Mouse (Mus musculus) spleen, postnatal 4 days (tissue): ENCODE results near the gene Trp53i11.

Source experiments
- DNase-seq, 2 experiments: peaks; one replicate each; pipeline ENCODE4 v3.0.0; 2022; ENCODE audit warnings: low spot score in 2 of 2

Trp53i11 gene

GRCm38 (mm10) chr2:93171929-93172328 is 15.4 kb upstream of the Trp53i11 start:
- no peak for DNase-seq

DNA sequence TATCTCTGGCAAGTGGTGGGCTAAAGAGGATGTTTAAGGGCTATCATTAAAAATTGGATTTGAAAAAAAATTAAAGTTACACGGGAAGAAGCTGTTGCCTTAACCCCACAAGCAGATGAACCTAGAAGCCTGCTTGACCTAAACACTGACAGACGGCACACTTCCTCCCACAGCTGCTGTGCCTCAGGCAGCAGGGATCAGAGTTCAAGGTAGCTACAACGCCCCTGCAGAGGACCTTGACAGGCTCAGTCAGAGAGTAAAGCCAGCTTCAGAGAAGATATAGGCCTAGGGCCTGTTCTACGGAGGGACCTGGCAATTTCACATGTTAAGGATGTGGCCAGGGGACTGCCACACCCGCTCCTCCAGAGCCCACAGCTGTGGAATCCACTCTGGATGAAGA is 14.9 kb upstream of the Trp53i11 start:
- no peak for DNase-seq

DNA sequence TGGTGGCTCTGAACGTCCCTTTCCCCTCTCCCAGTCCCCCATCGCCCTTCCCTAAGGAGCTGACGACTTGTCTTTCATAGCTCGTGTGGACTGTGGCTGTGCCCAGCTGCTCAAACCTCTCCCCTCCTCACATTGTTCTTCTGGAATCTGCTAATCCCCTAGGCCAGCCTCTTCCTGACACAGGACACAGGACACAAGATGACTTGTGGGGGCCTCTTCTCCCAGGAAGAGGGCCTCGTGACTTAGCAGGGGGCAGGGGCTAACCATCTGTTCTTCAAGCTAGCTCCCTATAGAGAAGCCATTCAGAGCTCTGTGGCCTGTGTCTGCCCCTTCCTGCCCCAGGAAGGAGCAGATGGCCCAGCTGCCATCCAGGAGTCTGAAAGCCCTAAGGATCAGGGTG is 13.2 kb upstream of the Trp53i11 start:
- DNase-seq = no peak

DNA sequence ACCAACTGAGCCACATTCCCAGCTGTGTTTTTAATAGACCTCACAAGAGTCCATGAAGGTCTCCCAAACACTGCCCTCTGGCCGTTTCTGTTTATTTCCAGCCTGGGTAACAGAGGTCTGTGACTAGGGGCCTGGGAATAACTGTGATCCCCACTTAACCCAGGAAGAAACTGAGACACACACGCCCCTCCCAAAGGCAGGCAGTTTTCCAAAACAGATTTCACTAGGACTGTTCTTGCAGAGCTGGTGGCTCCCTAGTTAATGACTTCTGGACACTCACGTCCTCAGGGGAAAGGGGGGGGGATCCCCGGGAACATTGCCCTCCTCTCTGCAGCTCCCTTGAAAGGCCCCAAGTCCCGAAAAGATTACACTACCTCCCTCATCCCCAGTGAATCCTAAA is 12.1 kb upstream of the Trp53i11 start:
- no peak for DNase-seq

DNA sequence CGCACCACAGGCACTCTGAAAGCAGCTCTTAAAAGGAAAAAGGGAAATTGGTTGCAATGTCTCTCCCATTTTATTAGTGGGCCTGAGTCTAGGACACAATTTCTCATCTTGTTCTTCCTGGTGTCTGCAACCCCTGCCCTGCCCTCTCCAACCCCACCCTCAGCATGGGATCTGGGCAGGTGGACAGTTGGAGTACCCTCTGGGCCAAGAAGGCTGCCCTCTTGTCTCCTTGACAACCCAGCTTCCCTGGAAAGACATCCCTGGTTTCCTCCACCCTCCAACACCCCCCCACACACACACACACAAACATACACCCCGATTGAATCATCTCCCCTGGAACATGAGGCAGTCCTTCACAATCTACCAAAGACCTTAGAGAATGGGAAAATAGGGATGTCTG is 11.6 kb upstream of the Trp53i11 start:
- no peak for DNase-seq

GRCm38 (mm10) chr2:93176193-93176798 is 11.1 kb upstream of the Trp53i11 start:
- no peak for DNase-seq

- DNase-seq = peak in 1 of 2 experiments; percentile 51
Observed at GRCm38 (mm10) chr2:93176871-93177667, 10.3 kb upstream of the Trp53i11 start.

DNA sequence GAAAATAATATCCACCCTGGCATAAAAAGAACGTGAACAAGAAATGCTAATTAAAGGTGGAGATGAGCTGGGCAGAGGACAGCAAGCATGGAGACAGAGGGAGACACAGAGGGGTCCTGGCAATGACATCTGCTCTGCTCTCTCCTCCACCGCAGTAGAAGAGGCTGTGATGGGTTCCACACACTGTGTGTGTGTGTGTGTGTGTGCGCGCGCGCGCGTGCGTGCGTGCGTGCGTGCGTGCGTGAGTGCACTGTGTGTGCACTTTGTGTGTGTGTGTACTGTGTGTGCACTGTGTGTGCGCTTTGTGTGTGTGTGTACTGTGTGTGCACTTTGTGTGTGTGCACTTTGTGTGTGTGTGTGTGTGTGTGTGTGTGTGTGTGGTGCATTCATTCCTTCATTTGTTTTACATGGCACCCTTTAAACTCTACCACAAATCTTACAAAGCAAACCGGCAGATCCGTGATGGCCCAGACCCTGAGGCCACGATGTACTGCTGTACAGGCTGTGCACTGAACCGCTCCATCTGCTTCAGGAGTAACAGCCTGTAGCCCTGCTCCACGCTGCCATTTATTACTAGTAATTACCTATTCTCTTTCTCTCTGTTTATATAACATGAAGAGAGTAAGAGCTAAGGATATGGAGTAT is 9.6 kb upstream of the Trp53i11 start:
- DNase-seq = no peak

- no peak for DNase-seq
Observed at GRCm38 (mm10) chr2:93178313-93178677, 9.1 kb upstream of the Trp53i11 start.

GRCm38 (mm10) chr2:93179603-93180002 is 7.7 kb upstream of the Trp53i11 start:
- DNase-seq = no peak

DNA sequence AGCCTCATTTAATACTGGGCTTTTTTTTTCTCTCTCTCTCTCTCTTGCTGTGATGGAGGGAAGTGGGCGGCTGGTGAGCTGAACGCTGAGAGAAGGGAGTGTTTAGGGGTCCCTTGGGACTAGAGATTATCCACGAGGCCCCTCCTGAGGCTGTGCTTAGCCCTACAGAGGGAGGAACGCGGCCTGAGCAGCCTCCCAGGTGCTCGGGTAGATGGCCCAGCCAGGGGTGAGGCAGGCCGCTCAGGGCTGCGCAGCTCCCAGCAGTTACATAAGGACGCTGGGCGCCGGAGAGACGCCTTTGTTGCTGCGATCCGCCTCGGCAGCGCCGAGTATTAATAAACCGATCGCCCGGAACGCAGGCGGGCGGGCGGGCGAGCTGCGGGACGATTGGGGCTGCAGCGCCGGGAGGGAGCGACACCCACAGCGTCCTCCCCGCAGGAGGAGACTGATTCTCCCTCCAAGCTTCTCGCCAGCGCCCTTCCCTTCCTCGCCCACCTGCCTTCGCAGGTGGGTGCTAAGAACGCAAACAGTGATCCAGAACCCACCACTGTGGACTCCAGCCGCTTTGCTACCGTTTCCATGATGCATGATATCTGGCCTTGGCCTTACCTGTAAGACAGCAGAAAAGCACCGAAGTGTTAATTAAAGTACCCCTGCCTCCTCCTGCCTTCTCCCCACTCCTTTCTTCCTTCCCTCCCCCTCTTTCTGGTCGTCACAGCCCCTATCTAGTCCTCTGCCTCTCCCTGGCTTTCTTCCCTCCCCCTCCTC is 7.1 kb upstream of the Trp53i11 start:
- peak in 1 of 2 experiments; percentile 28 for DNase-seq

GRCm38 (mm10) chr2:93182859-93183258 is 4.5 kb upstream of the Trp53i11 start:
- no peak for DNase-seq

DNA sequence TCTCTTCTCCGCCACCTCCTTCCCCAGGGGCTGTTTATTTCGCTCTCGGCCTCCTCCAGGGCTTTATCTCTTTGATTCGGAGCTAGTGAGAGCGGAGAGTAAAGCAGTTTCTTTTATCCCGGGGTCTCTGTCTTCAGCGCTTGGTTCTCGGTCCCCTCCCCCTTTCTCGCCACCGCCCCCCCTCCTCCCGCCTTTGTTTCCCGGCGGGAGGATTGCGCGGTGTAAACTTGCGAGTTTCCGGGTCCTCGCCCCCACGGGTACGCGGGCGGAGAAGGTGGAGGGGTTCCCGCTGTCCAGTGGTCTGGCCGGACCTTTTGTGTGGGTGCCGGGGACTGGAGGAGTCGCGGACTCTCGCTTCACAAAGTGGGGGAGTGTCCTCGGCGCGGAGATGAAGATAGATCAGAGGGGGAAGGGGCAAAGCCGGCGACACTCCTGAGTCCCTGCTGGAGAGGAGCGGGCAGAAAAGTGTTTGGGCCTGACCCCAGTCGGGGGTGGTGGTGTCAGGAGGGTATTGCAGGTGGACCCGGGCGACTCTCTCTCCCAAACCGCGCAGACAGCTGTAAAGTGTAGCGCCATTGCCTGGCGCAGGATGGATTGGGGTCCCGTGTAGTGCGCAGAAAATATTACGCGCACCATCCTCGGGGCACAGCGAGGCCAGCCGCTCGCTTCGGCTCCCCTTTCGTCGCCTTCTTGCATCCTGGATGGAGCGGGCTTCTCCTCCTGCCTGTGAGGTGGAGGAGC is 842 bp downstream of the Trp53i11 start:
- DNase-seq = peak in 1 of 2 experiments; percentile 73

DNA sequence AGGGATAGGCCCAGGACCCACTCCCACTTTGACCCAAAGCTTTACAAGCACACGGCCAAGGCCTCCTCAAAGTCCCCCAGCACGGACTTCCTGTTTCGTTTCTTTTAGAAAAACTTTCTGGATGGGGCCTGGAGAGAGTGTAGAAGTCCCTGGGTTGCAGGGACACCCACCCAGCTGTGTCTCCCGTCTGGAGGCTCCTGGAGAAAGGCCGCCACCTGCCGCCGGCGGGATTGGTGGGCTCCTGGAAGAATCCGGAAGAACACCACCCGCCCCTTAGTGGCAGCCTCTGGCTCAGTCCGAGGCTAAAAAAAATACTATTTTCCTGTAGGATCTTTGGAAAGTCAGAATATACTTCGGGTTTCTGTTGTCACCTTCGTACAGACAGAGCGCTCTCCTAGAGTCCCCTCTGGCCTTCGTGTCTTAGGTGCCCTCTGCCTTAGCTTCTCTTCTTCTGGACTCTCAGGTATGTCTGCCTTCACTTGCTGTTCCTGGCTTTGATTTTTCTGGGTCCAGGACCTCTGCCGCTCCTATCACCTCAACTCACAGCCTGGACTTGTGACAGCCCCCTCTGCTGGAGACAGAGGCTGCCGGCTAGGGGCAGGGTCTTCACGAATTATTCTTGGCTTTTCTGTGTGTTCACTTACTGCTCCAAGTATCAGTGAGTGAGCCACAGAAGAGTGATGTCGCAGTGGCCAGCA is 1.6 kb downstream of the Trp53i11 start:
- no peak for DNase-seq

- DNase-seq = no peak
Observed at GRCm38 (mm10) chr2:93190771-93191487, 3.6 kb downstream of the Trp53i11 start.

- DNase-seq = no peak
Observed at GRCm38 (mm10) chr2:93191488-93192181, 4.3 kb downstream of the Trp53i11 start.

GRCm38 (mm10) chr2:93192182-93192560 is 4.8 kb downstream of the Trp53i11 start:
- peak in 1 of 2 experiments; percentile 52 for DNase-seq

- DNase-seq = peak; percentile 71 to 84
Observed at GRCm38 (mm10) chr2:93192671-93193080, 5.3 kb downstream of the Trp53i11 start.

DNA sequence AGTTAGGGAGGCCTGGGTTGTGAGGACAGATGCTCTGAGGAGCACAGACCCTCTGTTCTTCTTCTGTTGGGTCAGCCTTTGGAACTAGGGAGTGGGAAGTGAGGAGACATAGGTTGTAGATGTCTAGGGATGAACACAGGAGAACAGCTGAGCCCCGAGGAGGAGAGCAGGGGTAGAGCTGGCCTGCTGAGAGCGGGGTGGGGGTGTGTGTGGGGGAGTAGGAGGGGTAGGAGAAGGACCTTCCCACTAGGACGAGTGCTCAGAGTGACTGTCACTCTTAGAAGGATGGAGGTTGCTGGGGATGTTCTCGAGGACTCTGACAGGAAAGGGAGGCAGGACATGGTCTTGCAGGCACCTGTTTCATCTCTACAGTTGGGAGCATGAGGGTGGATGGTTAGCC is 6.5 kb downstream of the Trp53i11 start:
- no peak for DNase-seq

- peak; percentile 88 to 97 for DNase-seq
Observed at GRCm38 (mm10) chr2:93198846-93199245, 11.5 kb downstream of the Trp53i11 start.
